Mouse (Mus musculus) small intestine, adult 2 months (tissue): ENCODE data around the gene Cys1.

Source experiments
- CTCF ChIP-seq: fragments of 200-500 bp; IDR thresholded peaks from 2 replicates; pipeline ENCODE4 v1.5.1; 2012; ENCODE audit warnings: low read depth, mild to moderate bottlenecking, control low read depth, inconsistent platforms, low read length, moderate library complexity, mixed read lengths; ENCODE audit not compliant: insufficient replicate concordance, insufficient read length; ENCODE audit errors: extremely low read depth
- POLR2A ChIP-seq: fragments of 200-500 bp; IDR thresholded peaks from 2 replicates; pipeline ENCODE4 v1.6.1; 2012; ENCODE audit warnings: low read depth, mild to moderate bottlenecking, control low read depth, inconsistent platforms, low read length, moderate library complexity

DNA sequence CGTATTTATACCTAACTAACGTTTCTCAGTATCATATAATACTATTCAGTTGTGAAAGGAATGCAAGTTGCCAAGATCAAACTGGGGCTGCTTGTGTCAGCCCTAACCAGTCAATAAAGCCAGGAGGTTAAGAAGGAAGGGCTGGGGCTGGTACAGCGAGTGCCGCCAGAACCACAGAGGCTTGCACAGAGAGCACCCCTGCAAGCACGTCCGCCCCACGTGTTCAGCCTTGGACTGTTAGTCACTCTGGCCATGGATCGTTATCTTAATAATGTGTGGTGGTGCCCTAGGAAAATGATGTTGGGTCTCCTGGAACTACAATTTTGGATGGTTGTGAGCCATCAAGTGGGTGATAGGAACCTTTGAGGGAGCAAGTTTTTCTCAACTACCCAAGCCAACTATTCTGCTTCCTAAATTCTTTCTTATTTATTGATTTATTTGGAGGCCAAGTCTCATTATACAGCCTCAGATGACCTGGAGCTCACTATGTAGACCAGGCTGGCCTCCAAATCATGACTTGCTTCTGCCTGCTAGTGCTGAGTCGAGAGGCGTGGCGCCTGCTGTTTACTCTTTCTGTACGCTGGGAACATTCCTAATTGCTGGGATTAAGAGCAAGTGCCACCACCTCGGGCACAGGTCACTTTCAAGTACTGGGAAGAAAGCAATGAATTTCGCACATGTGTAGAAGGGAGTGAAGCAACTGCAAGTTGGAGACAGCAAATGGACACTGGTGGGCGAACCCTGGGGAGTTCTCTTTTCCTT lies 24.1 kb upstream of the Cys1 start:
- TF ChIP-seq POLR2A (no peak), CTCF (no peak)
